Mouse (Mus musculus): ENCODE measurements at regions not wholly inside any gene's neighbourhood (a gene's known extent, or its start where the extent isn't known, plus 50 kb on each side); places are given as distances from the start of the nearest gene placed in this dataset.

DNA sequence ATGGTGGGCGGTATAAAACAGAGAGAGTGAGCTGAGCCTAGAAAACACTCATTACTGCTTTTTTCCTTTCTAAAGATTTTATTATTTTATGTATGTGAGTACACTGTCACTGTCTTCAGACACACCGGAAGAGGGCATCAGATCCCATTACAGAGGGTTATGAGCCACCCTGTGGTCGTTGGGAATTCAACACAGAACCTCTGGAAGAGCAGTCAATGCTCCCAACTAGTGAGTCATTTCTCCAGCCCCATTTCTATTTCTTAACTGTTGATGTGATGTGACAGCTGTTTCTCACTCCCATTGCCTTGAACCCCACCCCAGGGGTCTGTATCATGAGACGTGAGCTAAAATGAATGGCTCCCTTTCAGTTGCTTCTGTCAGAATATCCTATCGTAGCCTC is 82.6 kb upstream of the Haao start:
- no peak for DNase-seq (ENCODE audit: low spot score)

DNA sequence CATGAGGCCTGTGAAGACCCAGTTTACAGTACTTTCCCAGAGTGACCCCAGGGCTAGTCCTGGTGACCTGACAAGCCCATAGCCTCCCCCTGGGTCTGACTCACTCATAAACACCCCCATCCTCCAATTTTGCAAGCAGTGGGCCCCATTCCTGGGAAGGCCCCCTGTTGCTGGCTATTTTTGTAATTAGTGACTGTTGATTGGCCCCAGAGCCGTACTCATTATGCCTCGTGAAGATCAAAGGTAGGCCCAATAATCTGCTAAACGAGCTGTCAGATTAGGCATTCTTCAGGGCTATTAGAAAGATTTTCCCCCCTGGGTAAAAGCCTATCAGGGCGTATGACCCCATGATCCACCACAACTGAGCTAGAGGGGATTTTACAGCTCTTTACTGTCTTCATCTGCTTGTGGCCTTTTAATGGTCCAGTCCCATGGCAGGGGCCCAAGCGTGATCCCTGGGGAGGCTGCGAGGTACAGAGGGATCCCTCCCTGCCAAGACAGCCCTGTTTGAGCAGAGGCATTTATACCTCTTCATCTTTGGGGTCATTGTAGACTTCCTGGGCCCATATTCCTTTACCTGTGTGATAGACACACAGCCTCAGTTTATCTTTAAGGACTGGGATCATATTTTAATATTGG is 80.1 kb upstream of the Haao start:
- peak; percentile 34 for DNase-seq (ENCODE audit: low spot score)

DNA sequence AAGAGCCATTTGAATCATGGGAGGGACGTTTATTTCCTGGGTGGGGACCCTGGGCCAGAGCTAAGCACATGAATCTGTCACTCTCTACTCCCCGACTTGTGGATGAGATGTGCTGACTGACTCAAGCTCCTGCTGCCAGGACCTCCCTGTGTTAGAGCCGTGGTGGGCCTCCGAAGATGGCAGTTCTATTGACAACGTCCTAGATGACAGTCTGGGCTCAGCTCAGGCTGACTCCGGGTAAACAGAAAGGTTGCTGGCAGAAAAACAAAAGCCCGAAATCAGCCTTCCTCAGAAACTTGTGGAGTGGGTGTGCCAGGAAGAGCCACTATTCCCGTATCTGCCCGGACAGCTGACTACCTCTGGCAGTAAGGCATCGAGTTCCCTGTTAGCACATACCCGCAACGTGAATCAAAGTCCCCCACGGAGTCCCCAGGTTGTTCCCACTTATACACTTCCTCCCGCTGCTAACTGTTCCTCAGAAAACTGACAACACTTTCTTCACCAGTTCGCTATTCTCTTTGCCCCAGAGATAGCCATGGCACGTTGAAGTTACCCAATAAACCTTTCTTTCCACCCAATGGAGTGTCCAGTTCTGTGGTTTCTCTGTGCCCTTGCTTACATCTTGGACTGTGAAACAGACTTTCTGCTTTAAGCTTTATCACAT is 76.6 kb upstream of the Haao start:
- no peak for DNase-seq (ENCODE audit: low spot score)

DNA sequence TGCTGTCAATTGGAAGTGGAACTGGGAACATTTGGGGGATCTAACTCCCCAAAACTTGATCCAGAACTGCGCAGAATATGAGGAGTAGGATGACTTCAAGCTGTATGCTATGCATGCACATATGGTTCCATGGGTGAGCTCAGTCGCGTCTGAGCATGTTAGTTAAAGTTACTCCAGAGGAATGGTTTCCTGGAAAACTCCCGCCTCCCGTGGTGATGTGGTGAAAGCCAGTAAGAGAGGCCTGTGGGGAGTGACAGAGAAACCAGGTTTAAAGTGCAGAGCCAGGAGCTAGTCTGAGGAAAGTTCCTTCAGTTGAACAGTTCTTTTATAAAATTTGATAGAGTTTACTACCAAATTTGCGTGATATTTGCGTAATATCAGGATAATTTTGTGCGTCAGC is 73.1 kb upstream of the Haao start:
- no peak for DNase-seq (ENCODE audit: low spot score)

DNA sequence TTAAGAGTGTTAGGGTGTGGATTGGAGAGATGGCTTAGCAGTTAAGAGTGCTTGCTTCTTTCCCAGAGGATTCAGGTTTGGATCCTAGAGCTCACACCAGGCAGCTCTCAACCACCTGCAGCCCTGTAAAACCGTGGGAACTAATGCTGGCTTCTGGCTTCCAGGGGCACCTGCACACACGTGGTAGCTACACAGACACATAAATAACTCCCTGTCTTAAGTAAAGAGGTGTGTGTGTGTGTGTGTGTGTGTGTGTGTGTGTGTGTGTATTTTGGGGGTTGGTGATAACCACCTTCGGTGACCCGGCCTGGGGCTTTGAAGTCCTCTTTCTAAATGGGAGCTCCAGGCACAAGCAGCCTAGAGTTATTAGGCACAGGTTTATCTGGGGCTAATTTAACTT is 72.5 kb upstream of the Haao start:
- no peak for DNase-seq (ENCODE audit: low spot score)

DNA sequence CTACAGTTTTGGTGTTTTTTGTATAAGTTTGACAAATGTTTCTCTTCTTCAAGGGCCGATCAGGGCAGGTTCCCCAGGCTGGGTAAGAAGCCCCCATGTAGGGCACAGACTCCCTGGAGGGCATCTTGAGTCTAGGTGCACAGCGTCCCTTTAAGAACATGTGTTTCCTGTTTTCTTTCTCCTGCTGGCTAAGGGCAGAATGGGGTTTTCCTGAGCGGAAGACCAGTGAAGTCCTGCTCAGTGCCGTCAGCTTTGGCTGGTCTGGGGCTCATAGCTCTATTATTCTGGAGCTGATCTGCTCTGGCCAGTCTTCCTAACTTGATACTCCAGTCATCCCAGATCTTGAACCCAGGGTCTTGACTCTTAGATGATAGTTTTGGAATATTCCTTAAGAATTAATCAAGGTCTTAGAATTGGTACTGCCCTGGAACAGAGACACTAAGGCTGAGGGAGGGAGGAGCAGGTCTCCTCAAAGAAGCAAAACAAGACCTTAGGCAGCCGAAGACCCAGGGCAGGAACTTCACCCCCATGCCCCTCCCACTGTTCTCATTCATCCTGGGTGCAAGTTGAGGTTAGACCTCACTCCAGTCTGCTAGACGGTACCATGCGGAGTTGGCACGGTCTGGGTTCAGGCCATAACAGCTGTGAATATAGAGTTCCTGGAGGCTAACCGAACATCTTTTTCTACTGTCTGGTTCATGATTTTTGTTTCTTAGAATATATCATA is 70.8 kb upstream of the Haao start:
- DNase-seq (ENCODE audit: low spot score): no peak

DNA sequence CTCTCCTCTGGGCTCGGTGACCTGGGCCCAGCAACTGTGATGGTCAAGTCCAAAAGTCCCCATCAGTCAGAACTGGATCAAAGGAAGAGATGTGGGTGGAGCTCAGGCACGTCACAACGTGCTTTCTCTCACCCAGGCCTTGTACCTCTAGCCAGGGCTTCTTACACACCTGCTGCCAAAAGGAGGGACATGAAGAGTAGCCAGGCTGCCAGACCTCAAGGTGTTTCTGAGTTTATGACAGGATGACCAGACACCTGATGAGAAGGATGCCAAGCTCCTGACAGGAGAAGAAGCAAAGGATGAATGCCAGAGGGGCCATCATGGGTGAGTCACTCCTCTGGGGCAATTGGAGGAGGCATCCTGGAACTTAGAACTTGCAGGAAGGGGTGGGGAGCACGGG is 70.0 kb upstream of the Haao start:
- DNase-seq (ENCODE audit: low spot score): no peak

DNA sequence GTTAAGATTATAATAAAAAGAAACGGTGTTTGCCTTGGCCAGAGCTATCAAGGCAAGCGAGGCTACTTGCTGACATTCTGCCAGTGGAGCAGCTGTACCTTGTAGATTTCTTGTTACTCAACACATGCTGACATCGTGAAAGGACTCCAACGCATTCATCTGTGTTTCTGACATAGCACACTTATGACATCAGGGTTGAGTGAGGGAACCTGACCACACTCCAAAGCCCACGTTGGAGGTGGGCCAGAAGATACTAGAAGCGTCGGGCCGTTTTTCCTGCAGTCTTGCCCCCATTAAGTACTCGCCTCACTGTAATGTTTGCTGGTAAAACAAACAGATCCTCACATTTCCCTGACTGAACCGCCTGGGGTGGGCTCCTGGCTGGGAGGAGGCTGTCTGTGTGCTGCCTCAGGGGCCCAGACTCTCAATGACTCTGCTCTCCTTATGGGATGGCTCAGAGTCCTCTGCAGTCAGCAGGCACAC is 69.0 kb upstream of the Haao start:
- DNase-seq (ENCODE audit: low spot score): peak; percentile 50

DNA sequence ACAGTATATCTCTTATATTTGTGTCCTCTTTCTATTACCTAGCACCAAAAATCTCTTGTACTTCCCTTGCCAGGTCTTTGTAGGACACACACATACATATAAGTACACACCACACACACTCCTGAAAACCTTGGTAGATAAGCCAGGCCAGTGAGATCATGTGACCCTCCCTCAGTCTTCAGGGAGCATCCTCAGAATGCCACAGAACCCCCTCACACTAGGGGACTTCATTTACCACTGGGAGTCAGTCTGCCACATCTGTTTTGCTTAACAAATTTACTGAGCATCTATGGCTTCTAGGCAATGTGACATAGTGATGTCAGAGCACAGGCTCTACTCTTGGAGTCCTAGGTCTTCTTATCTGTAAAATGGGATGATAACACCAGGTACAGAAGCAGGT is 67.3 kb upstream of the Haao start:
- DNase-seq (ENCODE audit: low spot score): no peak

DNA sequence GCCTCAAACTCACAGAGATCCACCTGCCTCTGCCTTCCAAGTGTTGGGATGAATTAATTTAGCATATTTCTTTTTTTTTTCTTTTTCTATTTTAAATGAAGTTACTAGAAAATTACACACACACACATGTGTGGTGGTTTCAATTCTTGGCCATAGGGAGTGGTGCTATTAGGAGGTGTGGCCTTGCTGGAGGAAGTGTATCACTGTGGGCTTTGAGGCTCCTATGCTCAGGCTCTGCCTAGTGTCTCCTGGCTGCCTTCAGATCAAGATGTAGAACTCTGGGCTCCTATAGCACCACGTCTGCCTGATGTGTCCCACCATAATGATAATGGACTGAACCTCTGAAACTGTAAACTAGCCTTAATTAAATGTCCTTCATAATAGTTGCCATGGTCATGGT is 66.8 kb upstream of the Haao start:
- DNase-seq (ENCODE audit: low spot score): no peak

DNA sequence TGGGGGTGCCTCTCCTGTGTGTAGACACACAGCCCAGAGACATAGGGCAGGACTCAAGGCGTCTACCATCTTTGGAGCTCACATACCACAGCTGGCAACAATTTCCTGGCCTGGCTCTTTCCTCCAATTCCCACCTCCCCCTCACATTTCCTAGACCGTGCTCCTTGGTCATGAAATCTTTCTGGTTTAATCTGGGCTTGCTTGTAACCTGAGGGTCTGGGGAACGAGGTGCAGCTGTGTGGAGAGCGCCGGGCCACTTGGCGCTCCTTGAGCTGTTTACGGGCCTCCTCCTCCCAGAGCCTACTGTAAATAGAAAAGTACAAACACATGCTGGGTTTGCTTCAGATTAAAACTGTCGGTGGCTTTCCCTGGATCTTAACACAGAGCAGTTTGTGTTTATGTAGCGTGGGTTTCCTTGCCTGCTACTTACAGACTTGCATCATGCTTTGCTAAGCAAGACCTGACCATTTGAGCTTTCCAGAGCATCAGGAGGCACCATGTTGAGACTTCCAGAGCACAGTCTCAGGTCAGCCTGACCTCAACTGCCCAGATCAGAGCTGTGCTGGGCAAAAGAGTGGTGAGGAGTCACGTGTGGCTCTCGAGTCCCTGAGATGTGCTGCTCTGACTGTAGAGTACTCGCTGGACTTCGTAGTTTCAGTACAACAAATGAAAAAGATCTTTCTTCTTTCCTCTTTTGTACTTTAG is 66.1 kb upstream of the Haao start:
- DNase-seq (ENCODE audit: low spot score): no peak

DNA sequence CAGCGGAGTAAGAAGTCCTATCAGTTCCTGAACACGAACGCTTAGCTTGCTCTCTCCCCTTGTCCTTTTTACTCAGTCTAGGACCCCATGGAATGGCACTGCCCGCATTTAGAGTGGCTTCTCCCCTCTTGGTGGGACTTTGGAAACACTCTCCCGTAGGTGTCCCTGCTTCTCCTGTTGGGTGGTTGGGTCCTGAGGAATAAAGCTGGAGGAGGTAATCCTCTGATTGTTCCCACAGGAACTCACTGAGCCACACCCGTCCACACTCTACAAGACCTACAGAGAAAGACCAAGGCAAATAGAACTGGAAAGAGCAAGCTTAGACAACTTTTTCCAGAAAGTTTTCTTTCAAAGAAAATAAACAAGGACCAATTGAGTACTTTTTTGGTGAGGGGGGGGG is 64.7 kb upstream of the Haao start:
- no peak for DNase-seq (ENCODE audit: low spot score)

DNA sequence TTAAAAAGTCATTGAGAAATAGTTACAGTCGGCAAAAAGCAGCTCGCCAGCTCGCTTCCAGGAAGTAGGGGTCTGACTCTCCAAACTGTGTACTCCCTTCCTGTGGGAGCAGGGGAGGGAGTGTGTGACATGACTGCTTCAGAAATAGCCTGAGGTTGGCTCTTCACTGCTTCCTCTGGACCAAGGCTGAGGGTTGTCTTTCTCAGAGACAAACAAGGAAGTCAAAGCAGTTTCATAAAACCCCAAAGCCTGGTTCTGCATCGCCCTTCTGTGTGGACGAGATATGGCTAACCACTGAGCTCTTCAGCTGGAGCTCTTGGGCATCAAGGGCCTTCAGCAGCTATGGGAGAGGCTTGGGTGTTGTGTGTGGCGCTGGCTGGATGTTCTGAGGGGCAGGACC is 61.0 kb upstream of the Haao start:
- DNase-seq (ENCODE audit: low spot score): no peak

DNA sequence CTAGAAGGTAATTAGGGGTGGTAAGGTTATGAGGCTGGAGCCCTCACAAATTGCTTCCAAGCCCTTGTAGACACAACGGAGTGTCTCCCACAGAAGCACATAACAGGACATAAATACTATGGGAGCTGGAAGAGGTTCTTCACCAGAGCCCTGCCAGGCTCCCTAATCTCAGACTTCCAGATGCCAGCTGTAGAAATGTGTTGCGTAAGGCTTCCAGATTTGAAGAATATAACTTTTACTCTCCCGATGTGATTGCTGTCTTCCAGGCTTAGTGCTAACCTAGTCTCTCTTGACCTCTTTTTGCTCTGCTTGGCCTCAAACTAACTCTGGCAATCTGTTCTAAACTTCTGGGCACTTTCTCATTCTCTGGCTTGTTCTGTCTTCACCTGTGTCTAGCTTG is 59.8 kb upstream of the Haao start:
- no peak for DNase-seq (ENCODE audit: low spot score)

DNA sequence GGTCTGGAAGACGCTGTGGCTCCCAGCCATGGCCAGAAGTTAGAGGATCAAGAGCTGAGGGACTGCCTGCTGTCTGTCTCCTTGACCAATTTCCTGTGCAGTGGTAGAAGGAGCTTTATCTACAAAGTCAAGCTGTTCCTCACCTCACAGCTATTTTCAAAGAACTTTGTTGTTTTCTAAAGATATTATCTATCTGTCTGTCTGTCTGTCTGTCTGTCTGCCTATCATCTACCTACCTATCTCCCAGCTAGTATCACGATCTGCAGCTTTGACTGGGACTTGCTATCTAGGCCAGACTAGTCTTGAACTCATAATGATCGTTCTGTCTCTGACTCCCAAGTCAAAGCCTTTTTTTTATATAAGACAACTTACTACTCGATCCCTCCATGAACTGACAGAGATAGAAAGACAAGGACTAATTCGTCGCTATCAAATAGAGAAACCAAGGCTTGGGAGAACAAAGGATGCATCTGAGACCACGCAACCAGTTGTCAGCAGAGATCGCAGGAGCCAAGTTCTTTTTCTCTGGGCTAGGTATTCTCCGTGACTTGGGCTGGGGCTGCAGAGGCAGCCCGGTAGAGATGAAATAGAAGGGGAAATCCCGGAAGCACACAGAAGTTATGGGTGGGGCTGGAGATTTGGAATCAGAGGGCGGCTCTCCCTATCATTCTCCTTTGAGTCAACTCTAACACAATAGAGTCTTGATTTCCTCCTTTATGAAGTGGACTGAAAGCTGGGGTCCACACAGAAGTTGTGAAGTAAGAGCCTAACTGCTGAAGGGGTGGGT is 59.2 kb upstream of the Haao start:
- DNase-seq (ENCODE audit: low spot score): no peak

DNA sequence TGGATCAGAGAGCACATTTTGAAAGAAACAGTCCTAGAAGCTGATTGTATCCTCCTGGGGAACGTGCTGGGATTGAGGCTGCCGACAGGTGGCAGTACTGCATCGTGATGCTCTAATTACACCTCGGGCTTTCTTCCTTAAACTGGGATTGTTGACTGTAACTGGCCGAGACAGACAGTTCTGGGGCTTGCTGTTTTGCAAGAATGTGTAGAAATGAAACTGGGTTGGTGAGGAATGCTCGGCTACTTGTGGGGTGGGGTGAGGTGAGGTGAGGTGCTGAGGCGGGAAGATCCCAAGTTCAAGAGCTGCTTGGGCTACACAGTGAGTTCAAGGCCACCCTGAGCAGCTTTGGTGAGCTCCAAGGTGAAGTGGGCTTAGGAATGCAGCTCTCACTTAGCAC is 55.7 kb upstream of the Haao start:
- peak; percentile 75 for DNase-seq (ENCODE audit: low spot score)

DNA sequence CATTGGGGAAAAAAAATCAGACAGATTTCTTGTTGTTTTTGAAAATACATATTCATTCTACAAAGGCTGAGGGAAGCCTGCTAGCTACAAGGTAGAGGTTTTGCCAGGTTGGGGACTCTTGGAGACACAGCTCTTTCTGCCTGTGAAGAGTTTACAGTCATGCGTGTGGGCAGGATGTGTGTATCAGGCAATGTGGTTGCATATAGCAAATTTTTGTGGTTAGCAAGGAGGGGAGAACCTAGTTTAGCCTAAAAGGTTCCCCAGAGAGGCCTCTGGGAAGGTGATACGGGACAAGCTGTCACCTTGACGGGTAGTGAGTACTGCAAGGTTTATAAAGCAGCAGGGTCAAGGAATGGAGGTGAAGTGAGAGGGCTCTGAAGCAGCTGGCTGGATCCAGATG is 54.8 kb upstream of the Haao start:
- no peak for DNase-seq (ENCODE audit: low spot score)

DNA sequence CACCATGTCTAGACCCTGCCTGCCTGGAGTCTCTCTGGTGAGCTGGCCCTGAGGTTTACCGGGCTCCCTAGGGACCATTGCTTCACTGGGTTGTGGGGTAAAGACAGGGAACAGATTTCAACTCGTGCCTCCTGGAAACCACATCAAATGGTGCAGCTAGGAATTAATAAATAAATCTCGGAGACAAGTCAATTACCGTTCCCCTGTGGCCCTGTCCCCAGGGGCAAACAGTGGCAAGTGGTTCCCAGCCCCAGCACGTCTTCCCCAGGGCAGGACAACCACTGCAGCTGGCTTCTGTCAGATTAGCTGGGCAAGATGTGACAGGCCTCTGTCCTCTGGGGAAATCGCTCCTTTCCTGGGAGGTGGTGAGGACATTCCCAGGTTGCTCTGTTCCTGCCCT is 54.3 kb upstream of the Haao start:
- DNase-seq (ENCODE audit: low spot score): no peak

DNA sequence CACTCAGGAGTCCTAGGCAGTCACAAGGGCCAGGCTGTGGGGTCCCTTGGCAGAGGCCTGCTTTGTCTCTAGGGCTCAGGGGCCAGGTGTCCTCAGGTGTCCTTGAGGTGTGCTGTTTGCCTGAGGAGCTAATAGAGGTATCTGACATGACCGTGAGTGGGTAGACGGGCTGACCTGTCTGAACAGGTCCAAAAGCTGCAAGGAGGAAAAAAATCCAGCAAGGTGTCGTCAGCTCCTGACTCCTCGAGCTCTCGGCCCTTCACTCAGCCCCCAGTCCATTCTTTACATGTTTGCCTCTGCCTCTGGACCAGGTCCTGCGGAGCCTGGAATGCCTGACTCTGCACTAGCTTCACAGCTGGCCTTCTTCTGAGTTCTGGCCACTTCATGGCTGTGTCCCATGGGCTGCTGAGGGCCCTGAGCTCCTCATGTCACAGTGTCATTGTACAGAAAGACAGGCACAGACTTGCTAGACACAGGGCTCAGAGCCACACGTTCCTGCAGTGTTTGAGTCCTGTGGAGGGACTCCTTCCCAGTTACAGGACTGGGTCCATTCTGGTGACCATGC is 51.9 kb upstream of the Haao start:
- DNase-seq (ENCODE audit: low spot score): no peak

DNA sequence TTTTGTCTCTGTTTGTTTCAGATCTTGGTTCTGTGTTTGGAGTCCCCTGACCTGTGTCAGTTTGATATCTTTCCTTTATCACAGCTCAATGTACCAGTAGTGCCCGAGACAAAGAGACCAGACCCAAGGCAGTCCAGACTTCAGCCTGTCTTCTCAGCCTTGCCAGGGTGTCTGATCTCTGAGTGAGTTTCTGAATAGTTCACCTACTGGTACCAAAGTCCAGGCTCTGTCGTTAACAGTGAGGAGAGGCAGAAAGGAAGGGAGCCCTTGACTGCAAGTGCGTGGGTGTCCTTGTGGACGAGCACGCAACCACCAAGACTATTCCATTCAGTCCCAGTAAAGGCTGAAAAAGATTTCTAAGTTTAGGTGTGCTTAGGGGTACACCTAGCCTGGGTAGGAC is 50.8 kb upstream of the Haao start:
- no peak for DNase-seq (ENCODE audit: low spot score)

All from ovary, postnatal 14 days (tissue).